Mouse (Mus musculus) heart, embryonic 12.5 days (tissue): Measurements from ENCODE around the gene Bpifb3. TPM values are rescaled to one million over a fixed set of nuclear protein-coding genes. Genes with fewer than 3 reads are reported as not detected.

Experiments
- ATAC-seq: fragments of 200-750 bp; cut with Nextera tagmentation; 2 replicates; pipeline ENCODE4 v1.8.0; 2017; ENCODE audit warnings: moderate TSS enrichment, moderate library complexity; ENCODE audit not compliant: insufficient number of reproducible peaks, low FRiP score
- H3K27ac ChIP-seq: fragments of 300-500 bp; sonication (generic); 2 replicates; pipeline ENCODE4 v1.5.1; 2016; ENCODE audit warnings: mild to moderate bottlenecking, moderate library complexity; ENCODE audit not compliant: poor library complexity, severe bottlenecking
- H3K27me3 ChIP-seq: fragments of 300-500 bp; sonication (generic); replicated peaks from 2 replicates; pipeline ENCODE4 v1.6.1; 2016; ENCODE audit warnings: mild to moderate bottlenecking, moderate library complexity
- H3K36me3 ChIP-seq: fragments of 300-500 bp; sonication (generic); 2 replicates; pipeline ENCODE4 v1.6.1; 2016; ENCODE audit warnings: mild to moderate bottlenecking, moderate library complexity
- H3K4me1 ChIP-seq: fragments of 300-500 bp; sonication (generic); replicated peaks from 2 replicates; pipeline ENCODE4 v1.6.1; 2016; ENCODE audit warnings: mild to moderate bottlenecking
- H3K4me2 ChIP-seq: fragments of 300-500 bp; sonication (generic); 2 replicates; pipeline ENCODE4 v1.6.1; 2016; ENCODE audit warnings: mild to moderate bottlenecking, moderate library complexity
- H3K4me3 ChIP-seq: fragments of 300-500 bp; sonication (generic); 2 replicates; pipeline ENCODE4 v1.5.1; 2016; ENCODE audit warnings: mild to moderate bottlenecking
- H3K9ac ChIP-seq: fragments of 300-500 bp; sonication (generic); 2 replicates; pipeline ENCODE4 v1.6.1; 2016; ENCODE audit warnings: mild to moderate bottlenecking, moderate library complexity
- H3K9me3 ChIP-seq: fragments of 300-500 bp; sonication (generic); replicated peaks from 2 replicates; pipeline ENCODE4 v1.6.1; 2016; ENCODE audit warnings: mild to moderate bottlenecking, moderate library complexity
- WGBS: fragments of 180-500 bp; shearing (Covaris S2); methylation state at CpG from one replicate; pipeline ENCODE4 v1.1.7; 2016; 5-methylcytosine and 5-hydroxymethylcytosine counted together
- polyA plus RNA-seq: library from polyadenylated mRNA; unstranded; fragments of >200 nt; fragmentation: Nextera tagmentation; extraction: Ambion mirVana; gene quantifications from 2 replicates; pipeline ENCODE4 v1.2.1, GENCODE M21; 2016

Gene Bpifb3
- not detected in 2 replicates for polyA plus RNA-seq

- ATAC-seq = no peak
- Histone ChIP-seq H3K36me3 (no peaks in the 10 kb centered on the region), H3K9ac (no peak within 1 kb of the TSS), H3K4me1 (no peaks in the 10 kb centered on the region), H3K9me3 (no peaks in the 10 kb centered on the region), H3K4me2 (no peak within 1 kb of the TSS), H3K27me3 (peaks cover 10% of the 10 kb centered on the region), H3K4me3 (no peak within 1 kb of the TSS), H3K27ac (no peak within 1 kb of the TSS)
- 77% methylated on average over 8 of the region's 8 CpGs for WGBS
Observed at GRCm38 (mm10) chr2:153917930-153918329, at the start of gene Bpifb3. Bpifb3 (plus strand) TSS chr2:153918230.

DNA sequence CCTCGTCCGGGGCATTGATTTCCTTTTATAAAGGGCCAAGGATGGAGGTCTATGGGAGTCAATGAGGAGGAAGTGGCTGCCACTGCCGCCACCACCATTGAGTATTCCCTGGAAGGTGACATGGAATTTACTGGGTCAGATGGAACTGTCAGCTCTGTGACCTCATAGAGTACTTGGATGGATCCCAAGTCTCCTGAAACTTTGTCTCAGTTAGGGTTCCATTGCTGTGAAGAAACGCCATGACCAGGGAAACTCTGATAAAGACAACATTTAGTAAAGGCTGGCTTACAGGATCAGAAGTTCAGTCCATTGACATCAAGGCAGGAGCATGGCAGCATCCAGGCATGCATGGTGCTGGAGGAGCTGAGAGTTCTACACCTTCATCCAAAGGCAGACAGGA, 47.0 kb upstream of the Bpifb3 start, which contains the start of gene Sun5:
Gene Sun5, minus strand, starts transcription at position 101 of the 400 bp plus-strand sequence.
- no peak for ATAC-seq
- H3K27me3 ChIP-seq = no peaks in the 10 kb centered on the region
- H3K4me1 ChIP-seq = 0 out of 2 replicates have a peak, but pooled peaks cover 3% of the 10 kb centered on the region
- H3K36me3 ChIP-seq = no peaks in the 10 kb centered on the region
- no peak within 1 kb of the TSS for H3K9ac ChIP-seq
- no peak within 1 kb of the TSS for H3K4me2 ChIP-seq
- H3K4me3 ChIP-seq = no peak within 1 kb of the TSS
- no peak within 1 kb of the TSS for H3K27ac ChIP-seq
- H3K9me3 ChIP-seq = no peaks in the 10 kb centered on the region
- 73% methylated on average over 4 of the region's 4 CpGs for WGBS

- no peak within 1 kb of the TSS for H3K27ac ChIP-seq
- 0 out of 2 replicates have a peak, but pooled peaks cover 3% of the 10 kb centered on the region for H3K4me1 ChIP-seq
- H3K36me3 ChIP-seq = no peaks in the 10 kb centered on the region
- no peak within 1 kb of the TSS for H3K9ac ChIP-seq
- no peak within 1 kb of the TSS for H3K4me3 ChIP-seq
- no peak within 1 kb of the TSS for H3K4me2 ChIP-seq
- 60% methylated on average over 9 of the region's 9 CpGs for WGBS
- no peaks in the 10 kb centered on the region for H3K9me3 ChIP-seq
- ATAC-seq = no peak
- H3K27me3 ChIP-seq = no peaks in the 10 kb centered on the region
Observed at GRCm38 (mm10) chr2:153874745-153875144, 43.3 kb upstream of the Bpifb3 start, which contains the start of gene Bpifb2. Bpifb2 (plus strand) TSS chr2:153875045.

DNA sequence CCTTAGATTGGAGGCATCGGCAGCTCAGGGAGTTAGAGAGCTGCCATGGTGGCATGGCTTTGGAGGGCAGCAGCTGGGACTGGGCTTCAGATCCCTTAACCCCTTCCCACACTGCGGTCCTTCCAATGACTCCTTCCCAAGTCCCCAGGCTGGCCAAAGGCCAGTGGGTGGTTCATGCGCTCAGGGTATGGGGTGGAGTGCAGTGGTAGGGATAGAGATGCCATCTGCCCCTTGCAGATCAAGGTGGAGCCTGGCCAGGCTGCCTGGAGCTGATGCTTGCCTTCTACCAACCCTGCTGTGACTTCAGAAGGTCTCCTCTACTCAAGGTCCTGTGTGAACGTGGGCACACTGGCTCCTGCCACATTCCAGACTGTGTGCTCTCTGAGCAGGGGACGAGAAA, 18.9 kb upstream of the Bpifb3 start:
- H3K9ac ChIP-seq = no peak overlapping the region
- no peak overlapping the region for H3K27ac ChIP-seq
- H3K9me3 ChIP-seq = no peaks in the 10 kb centered on the region
- WGBS = 73% methylated on average over 5 of the region's 5 CpGs
- H3K4me3 ChIP-seq = no peak overlapping the region
- no peaks in the 10 kb centered on the region for H3K36me3 ChIP-seq
- H3K4me2 ChIP-seq = no peak overlapping the region
- no peak for ATAC-seq
- H3K4me1 ChIP-seq = 0 out of 2 replicates have a peak, but pooled peaks cover 4% of the 10 kb centered on the region
- 0 out of 2 replicates have a peak, but pooled peaks cover 3% of the 10 kb centered on the region for H3K27me3 ChIP-seq

- H3K27ac ChIP-seq = no peak within 1 kb of the TSS
- no peak within 1 kb of the TSS for H3K9ac ChIP-seq
- H3K9me3 ChIP-seq = no peaks in the 10 kb centered on the region
- H3K4me3 ChIP-seq = no peak within 1 kb of the TSS
- 0 out of 2 replicates have a peak, but pooled peaks cover 3% of the 10 kb centered on the region for H3K27me3 ChIP-seq
- ATAC-seq = no peak
- no peak within 1 kb of the TSS for H3K4me2 ChIP-seq
- WGBS = 64% methylated on average over 4 of the region's 4 CpGs
- no peaks in the 10 kb centered on the region for H3K36me3 ChIP-seq
- 0 out of 2 replicates have a peak, but pooled peaks cover 4% of the 10 kb centered on the region for H3K4me1 ChIP-seq
Observed at GRCm38 (mm10) chr2:153900088-153900487, 17.9 kb upstream of the Bpifb3 start, which contains the start of gene Bpifb6. Bpifb6 (plus strand) TSS chr2:153900388.

GRCm38 (mm10) chr2:153902726-153903125, 15.3 kb upstream of the Bpifb3 start:
- Histone ChIP-seq H3K27ac (no peak overlapping the region), H3K36me3 (no peaks in the 10 kb centered on the region), H3K27me3 (0 out of 2 replicates have a peak, but pooled peaks cover 3% of the 10 kb centered on the region), H3K9ac (no peak overlapping the region), H3K9me3 (no peaks in the 10 kb centered on the region), H3K4me3 (no peak overlapping the region), H3K4me2 (no peak overlapping the region), H3K4me1 (no peaks in the 10 kb centered on the region)
- ATAC-seq = no peak
- WGBS = 69% methylated on average over 6 of the region's 6 CpGs

DNA sequence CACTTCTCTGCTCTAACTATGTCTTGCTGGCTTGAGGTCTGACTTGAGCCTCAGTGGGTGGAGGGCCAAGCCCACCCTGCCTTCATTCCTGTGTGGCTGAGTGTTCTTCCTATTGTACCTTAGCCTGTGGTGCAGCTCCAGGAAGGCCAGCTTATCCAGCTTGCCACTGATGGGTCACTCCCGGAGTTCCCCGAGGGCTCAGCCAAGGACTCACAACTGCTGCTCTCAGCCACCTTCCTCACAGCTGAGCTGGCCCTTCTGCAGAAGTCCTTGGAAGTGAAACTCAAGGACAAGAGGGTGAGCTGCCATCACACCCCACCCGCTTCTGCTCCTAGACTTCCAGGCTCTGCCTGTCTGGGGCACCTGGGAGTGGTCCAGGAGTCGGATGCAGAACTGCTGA, 11.4 kb upstream of the Bpifb3 start:
- no peaks in the 10 kb centered on the region for H3K4me1 ChIP-seq
- no peaks in the 10 kb centered on the region for H3K36me3 ChIP-seq
- no peak overlapping the region for H3K9ac ChIP-seq
- no peak overlapping the region for H3K27ac ChIP-seq
- ATAC-seq = no peak
- H3K4me3 ChIP-seq = no peak overlapping the region
- H3K4me2 ChIP-seq = no peak overlapping the region
- H3K9me3 ChIP-seq = no peaks in the 10 kb centered on the region
- 83% methylated on average over 4 of the region's 4 CpGs for WGBS
- H3K27me3 ChIP-seq = no peaks in the 10 kb centered on the region

DNA sequence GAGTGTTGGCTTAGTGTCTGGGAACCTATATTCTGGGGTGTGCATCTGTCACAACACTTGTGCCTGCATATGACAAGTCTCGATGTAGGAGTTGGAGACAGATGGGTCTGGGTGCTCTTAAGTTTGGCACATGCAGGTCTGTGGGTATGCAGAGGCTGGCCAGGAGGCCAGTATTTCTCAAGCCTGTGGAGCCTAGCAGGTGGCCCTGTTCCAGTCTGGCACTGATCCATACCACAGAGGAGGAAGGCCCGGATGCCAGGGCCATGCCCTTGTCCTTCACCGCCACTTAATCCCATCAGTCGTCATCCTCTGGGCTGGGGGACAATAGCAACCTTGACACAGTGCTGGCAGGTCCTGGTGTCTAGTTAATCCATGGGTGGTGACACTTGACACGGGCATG, 3.9 kb upstream of the Bpifb3 start:
- Histone ChIP-seq H3K27ac (no peak overlapping the region), H3K27me3 (no peaks in the 10 kb centered on the region), H3K9me3 (no peaks in the 10 kb centered on the region), H3K4me1 (no peaks in the 10 kb centered on the region), H3K9ac (no peak overlapping the region), H3K36me3 (no peaks in the 10 kb centered on the region), H3K4me3 (no peak overlapping the region), H3K4me2 (no peak overlapping the region)
- 55% methylated on average over 5 of the region's 5 CpGs for WGBS
- no peak for ATAC-seq

DNA sequence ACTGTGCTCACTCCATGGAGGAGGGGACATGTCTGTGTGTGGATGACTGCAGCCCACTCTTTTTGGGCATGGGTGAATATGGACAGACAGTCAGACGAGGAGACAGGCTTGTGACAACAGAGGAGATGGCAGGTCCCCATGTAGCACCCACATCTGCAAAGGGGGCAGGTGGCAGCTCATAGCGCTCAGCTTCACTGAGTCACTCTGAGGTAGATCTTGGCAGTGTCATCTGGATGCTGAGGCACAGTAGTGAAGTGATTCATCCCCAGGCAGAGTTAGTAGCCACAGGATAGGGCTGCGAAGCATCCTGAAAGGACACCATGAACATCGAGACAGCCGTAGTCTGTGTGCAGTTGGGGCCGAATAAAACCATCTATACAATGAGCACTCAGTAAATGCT, 3.2 kb downstream of the Bpifb3 start:
- Histone ChIP-seq H3K4me1 (peaks cover under 1% of the 10 kb centered on the region; the same call in 1 of the 2 replicates), H3K4me2 (no peak overlapping the region), H3K27ac (no peak overlapping the region), H3K9ac (no peak overlapping the region), H3K4me3 (no peak overlapping the region), H3K9me3 (no peaks in the 10 kb centered on the region), H3K36me3 (no peaks in the 10 kb centered on the region), H3K27me3 (peaks cover 10% of the 10 kb centered on the region)
- 75% methylated on average over 6 of the region's 6 CpGs for WGBS
- no peak for ATAC-seq

- Histone ChIP-seq H3K9ac (no peak overlapping the region), H3K27ac (no peak overlapping the region), H3K27me3 (0 out of 2 replicates have a peak, but pooled peaks cover 7% of the 10 kb centered on the region), H3K4me3 (no peak overlapping the region), H3K4me1 (peaks cover 7% of the 10 kb centered on the region; the same call in 1 of the 2 replicates), H3K4me2 (no peak overlapping the region), H3K9me3 (no peaks in the 10 kb centered on the region), H3K36me3 (no peaks in the 10 kb centered on the region)
- WGBS = 43% methylated on average over 3 of the region's 3 CpGs
- no peak for ATAC-seq
Observed at GRCm38 (mm10) chr2:153929871-153930413, 11.9 kb downstream of the Bpifb3 start.

DNA sequence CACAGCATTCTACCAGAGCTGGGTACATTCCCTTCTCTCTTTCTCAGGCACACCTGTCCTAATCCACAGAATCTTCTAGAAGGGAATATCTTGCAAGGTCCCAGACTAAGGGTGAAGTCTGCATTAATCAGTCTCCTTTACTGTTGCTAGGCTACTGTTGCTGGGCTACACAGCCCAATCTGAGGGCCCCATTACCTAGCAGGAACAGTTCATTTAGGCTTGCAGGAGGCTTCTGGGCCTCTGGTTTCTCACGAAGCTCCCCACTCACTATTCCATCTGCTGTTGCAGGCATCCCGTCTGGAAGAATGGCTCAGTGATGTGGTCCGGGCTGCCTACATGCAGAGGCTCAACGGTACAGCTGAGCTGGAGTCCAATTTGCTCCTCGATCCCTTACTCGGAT, 13.1 kb downstream of the Bpifb3 start:
- no peak overlapping the region for H3K9ac ChIP-seq

More for the DNA sequence above, 13.1 kb downstream of the Bpifb3 start:
- Histone ChIP-seq H3K4me3 (no peak overlapping the region), H3K4me1 (peaks cover 7% of the 10 kb centered on the region; the same call in 1 of the 2 replicates), H3K27me3 (0 out of 2 replicates have a peak, but pooled peaks cover 7% of the 10 kb centered on the region), H3K9me3 (no peaks in the 10 kb centered on the region), H3K27ac (no peak overlapping the region), H3K4me2 (no peak overlapping the region), H3K36me3 (no peaks in the 10 kb centered on the region)
- 78% methylated on average over 6 of the region's 6 CpGs for WGBS
- no peak for ATAC-seq
